Mouse (Mus musculus) liver, adult 2 months (tissue): ENCODE results near the gene Cfap44. TPM values are rescaled to one million over a fixed set of nuclear protein-coding genes. Genes with fewer than 3 reads are reported as not detected.

Experiments
- DNase-seq: peaks from one replicate; pipeline ENCODE4 v3.0.0-alpha.2; 2011; ENCODE audit warnings: low read depth, low spot score; ENCODE audit errors: extremely low read depth
- H3K27ac ChIP-seq: fragments of 200-500 bp; replicated peaks from 2 replicates; pipeline ENCODE4 v1.5.1; 2012; ENCODE audit warnings: low read depth, mild to moderate bottlenecking, control low read depth, inconsistent platforms, low read length; ENCODE audit not compliant: insufficient read depth
- H3K27me3 ChIP-seq: fragments of 200-500 bp; 2 replicates; pipeline ENCODE4 v1.6.1; 2012; ENCODE audit warnings: mild to moderate bottlenecking, moderate library complexity, low read length, inconsistent platforms; ENCODE audit not compliant: control insufficient read depth, insufficient read depth
- H3K36me3 ChIP-seq: fragments of 200-500 bp; 2 replicates; pipeline ENCODE4 v1.6.1; 2012; ENCODE audit warnings: low read length, inconsistent platforms; ENCODE audit not compliant: control insufficient read depth, insufficient read depth
- H3K4me1 ChIP-seq: fragments of 200-500 bp; 2 replicates; pipeline ENCODE4 v1.6.1; 2011; ENCODE audit warnings: low read length; ENCODE audit not compliant: control insufficient read depth, insufficient read depth
- H3K4me3 ChIP-seq: fragments of 200-500 bp; 2 replicates; pipeline ENCODE4 v1.5.1; 2011; ENCODE audit warnings: low read depth, mild to moderate bottlenecking, control low read depth, low read length, moderate library complexity; ENCODE audit not compliant: insufficient read depth
- H3K79me2 ChIP-seq: fragments of 200-500 bp; 2 replicates; pipeline ENCODE4 v1.6.1; 2012; ENCODE audit warnings: inconsistent platforms, mild to moderate bottlenecking, low read length, moderate library complexity; ENCODE audit not compliant: control insufficient read depth, insufficient read depth
- H3K9ac ChIP-seq: fragments of 200-500 bp; 2 replicates; pipeline ENCODE4 v1.6.1; 2012; ENCODE audit warnings: low read depth, mild to moderate bottlenecking, control low read depth, inconsistent platforms, low read length
- CTCF ChIP-seq: fragments of 200-500 bp; IDR thresholded peaks from 2 replicates; pipeline ENCODE4 v1.5.1; 2011; ENCODE audit warnings: low read depth, low read length, control low read depth
- POLR2A ChIP-seq: fragments of 200-500 bp; IDR thresholded peaks from 2 replicates; pipeline ENCODE4 v1.6.1; 2011; ENCODE audit warnings: low read length, control low read depth; ENCODE audit not compliant: insufficient read depth; ENCODE audit errors: extremely low read depth
- WGBS: fragments of 180-500 bp; shearing (Covaris S2); methylation state at CpG from one replicate; pipeline ENCODE4 v1.1.7; 2018; 5-methylcytosine and 5-hydroxymethylcytosine counted together
- polyA plus RNA-seq: library from polyadenylated mRNA; depleted of rRNA; stranded (reverse); fragments of >200 nt; gene quantifications from 2 replicates; pipeline ENCODE4 v1.2.3, GENCODE M21; 2012
- total RNA-seq: library from RNA; depleted of rRNA; stranded (reverse); fragments of >200 nt; gene quantifications from 2 replicates; pipeline ENCODE4 v1.2.3, GENCODE M21; 2014

The Cfap44 gene
- total and polyA plus RNA-seq, 2 experiments: not detected

DNA sequence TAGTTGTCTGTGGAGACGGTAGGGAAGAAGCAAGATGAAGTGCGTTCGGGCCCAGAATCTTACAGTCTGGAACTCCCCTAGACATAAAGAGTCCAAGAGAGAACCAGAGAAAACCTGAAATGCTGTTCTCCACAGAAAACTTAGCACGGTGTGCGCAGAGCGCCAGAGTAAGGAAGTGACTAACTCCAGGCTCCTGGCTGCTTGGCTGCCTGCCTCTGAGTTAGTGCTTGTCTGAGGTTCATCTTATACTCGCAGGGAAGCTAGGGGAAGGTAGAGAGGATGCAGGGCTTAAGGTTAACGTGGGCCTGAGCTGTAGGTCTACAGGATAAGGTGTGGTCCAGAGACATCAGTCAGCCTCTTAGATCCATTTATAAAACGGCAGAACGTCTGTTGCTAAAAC, 107.2 kb downstream of the Cfap44 start:
- H3K4me3 ChIP-seq: no peak overlapping the region
- H3K9ac ChIP-seq: no peak overlapping the region
- no peaks in the 10 kb centered on the region for H3K36me3 ChIP-seq
- TF ChIP-seq CTCF (no peak), POLR2A (no peak)
- no peaks in the 10 kb centered on the region for H3K27me3 ChIP-seq
- WGBS: 89% methylated on average over 10 of the region's 10 CpGs
- no peak overlapping the region for H3K27ac ChIP-seq
- no peaks in the 10 kb centered on the region for H3K79me2 ChIP-seq
- no peaks in the 10 kb centered on the region for H3K4me1 ChIP-seq
- no peak for DNase-seq

DNA sequence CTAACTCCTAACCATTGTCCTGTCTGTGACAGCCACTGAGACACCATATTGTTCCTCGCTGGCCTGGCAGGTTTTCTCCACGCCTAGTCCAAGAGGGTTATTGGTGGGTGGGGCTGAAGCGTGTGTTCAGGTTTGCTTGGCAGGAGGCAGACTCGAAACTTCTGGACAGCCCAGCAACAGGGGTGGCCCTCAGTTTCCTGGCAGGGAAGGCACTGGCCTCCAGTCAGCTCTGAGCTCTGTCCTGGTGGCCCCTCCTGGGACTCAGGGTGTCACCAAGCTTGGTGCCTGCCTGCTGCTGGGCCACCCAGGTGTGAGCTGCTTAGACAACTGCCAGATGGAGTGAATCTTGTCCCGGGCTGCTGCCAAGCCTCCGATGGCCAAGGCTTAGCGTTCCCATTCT, 107.7 kb downstream of the Cfap44 start:
- WGBS: 75% methylated on average over 7 of the region's 7 CpGs
- no peak overlapping the region for H3K27ac ChIP-seq
- H3K27me3 ChIP-seq: no peaks in the 10 kb centered on the region
- no peaks in the 10 kb centered on the region for H3K79me2 ChIP-seq
- H3K9ac ChIP-seq: no peak overlapping the region
- no peaks in the 10 kb centered on the region for H3K4me1 ChIP-seq
- DNase-seq: no peak
- no peak overlapping the region for H3K4me3 ChIP-seq
- H3K36me3 ChIP-seq: no peaks in the 10 kb centered on the region
- TF ChIP-seq POLR2A (no peak), CTCF (no peak)

DNA sequence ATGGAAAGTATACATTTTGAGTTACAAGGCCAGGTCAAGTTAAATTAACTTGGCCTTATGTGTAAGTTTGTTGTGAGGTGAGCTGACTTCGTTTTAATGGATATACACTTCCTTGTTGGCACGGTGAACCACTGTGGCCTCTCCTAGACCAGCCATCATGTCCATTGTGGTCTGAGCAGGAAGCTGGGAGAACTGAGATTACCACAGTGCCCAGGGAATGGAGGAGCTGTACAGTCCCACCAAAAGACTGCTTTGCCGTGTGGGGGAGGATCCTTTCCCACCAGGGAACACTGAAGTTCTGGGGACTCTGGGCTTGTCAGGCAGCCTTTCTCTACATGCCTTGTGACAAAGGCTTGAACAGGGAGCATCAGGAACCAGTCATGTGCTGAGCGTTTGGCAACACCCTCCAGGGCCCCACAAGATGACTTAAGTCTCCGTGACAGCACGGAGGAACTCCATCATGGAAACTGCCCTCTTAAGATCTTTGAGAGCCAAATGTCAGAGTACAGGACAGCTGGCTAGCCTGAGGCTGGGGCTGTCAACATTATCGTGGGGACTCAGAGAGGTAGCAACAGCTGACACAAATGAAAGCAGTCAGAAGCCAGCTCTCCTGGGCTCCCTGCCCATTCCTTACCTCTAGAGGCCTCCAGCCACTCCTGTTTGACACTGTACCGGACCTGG, 108.4 kb downstream of the Cfap44 start:
- DNase-seq: no peak
- Histone ChIP-seq H3K79me2 (no peaks in the 10 kb centered on the region), H3K36me3 (no peaks in the 10 kb centered on the region), H3K4me1 (no peaks in the 10 kb centered on the region), H3K27me3 (no peaks in the 10 kb centered on the region), H3K27ac (no peak overlapping the region), H3K4me3 (no peak overlapping the region), H3K9ac (no peak overlapping the region)
- WGBS: 73% methylated on average over 8 of the region's 8 CpGs
- TF ChIP-seq POLR2A (no peak), CTCF (no peak)

DNA sequence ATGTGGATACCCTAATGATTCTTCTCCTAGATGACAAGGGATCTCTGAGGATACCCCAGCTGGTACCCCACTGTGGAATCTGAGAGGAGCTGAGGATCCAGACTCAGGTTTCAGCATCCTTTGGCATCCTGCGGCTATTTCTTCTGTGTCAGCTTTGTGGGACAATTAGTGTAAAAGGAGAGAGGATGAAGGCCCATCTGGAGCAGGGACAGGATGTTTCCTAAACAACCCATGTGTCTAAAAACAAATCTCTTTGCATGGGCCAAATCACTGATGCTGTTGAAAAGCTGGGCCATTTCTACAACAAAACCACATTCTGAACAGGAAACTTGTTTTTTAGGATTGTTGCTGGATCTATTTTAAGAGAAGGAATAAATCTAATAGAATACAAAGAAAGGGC, 110.6 kb downstream of the Cfap44 start:
- no peak overlapping the region for H3K4me3 ChIP-seq
- no peaks in the 10 kb centered on the region for H3K4me1 ChIP-seq
- WGBS: 94% methylated on average over 1 of the region's 1 CpGs
- H3K27me3 ChIP-seq: no peaks in the 10 kb centered on the region
- TF ChIP-seq CTCF (no peak), POLR2A (no peak)
- no peak overlapping the region for H3K27ac ChIP-seq
- H3K36me3 ChIP-seq: no peaks in the 10 kb centered on the region
- no peak overlapping the region for H3K9ac ChIP-seq
- no peaks in the 10 kb centered on the region for H3K79me2 ChIP-seq
- DNase-seq: no peak

DNA sequence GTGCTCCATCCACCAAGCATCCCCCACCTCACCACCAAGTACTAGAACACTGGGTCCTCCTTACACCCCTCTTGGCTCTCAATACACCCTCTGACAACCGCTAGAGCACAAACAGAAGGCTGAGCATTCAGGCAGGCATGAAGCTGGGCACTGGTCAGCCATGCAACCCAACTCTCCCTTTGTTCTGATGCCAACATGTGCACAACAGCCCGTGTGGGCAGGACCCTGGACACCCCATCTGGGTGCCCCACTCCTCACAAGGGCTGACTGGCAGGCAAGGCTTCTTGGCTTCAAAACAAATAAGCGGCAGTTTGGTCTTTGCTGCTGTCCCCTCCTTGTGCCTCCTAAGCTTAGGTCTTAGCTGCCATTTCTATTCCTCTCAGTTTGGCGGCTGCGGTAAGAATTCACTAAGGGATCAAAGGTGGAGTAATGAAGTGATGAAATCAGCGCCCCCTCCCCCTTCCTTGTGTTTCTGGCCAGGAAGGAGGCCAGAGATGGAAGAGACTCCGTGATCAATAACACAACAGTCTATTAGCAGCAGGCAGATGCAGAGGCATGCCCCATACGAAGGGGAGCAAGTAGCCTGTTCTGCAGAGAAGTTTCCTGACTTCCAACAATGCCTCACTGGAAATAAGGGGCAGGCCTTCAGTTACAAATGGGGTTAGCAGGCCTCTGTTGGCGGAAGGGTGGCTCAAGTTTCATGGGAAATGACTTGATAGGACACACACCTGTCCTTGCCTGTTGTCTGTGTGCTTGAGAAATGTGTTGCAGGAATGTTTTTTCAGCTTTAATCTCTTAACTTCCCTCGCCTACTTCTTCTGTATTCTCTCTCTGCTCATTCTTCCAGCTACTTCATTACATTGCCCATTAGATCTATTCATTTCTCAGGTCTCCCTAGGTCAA, 112.7 kb downstream of the Cfap44 start:
- no peak overlapping the region for H3K4me3 ChIP-seq
- no peaks in the 10 kb centered on the region for H3K27me3 ChIP-seq
- 82% methylated on average over 10 of the region's 10 CpGs for WGBS
- no peaks in the 10 kb centered on the region for H3K79me2 ChIP-seq
- no peaks in the 10 kb centered on the region for H3K4me1 ChIP-seq
- H3K9ac ChIP-seq: no peak overlapping the region
- no peak for DNase-seq
- no peak for TF ChIP-seq CTCF
- TF ChIP-seq POLR2A: no peak
- H3K27ac ChIP-seq: no peak overlapping the region
- no peaks in the 10 kb centered on the region for H3K36me3 ChIP-seq

DNA sequence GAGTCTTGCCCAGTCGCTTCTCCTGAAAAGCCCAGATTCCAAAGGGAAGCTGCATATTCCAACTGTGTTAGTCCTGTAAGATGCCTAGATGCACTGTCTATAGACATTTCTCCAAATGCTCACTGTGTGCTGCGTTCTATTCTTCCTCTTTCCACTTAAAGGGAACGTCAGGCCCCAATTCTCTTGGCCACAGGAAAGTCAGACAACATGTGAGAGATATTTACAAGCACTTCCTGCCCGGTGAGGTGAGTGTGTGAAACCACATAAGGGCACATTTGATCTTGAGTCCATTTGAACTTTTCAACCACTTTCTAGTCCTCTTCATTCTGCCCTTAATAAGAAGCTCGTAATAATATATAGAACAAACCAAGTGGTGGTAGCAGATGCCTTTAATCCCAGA, 113.4 kb downstream of the Cfap44 start:
- TF ChIP-seq POLR2A (no peak), CTCF (no peak)
- Histone ChIP-seq H3K36me3 (no peaks in the 10 kb centered on the region), H3K4me1 (no peaks in the 10 kb centered on the region), H3K27me3 (no peaks in the 10 kb centered on the region), H3K79me2 (no peaks in the 10 kb centered on the region), H3K4me3 (no peak overlapping the region), H3K27ac (no peak overlapping the region), H3K9ac (no peak overlapping the region)
- no peak for DNase-seq
- 76% methylated on average over 5 of the region's 5 CpGs for WGBS
